Mouse (Mus musculus) embryonic facial prominence, embryonic 11.5 days (tissue): ENCODE data around the gene Ubxn10. TPM values are rescaled to one million over a fixed set of nuclear protein-coding genes. Genes with fewer than 3 reads are reported as not detected.

ENCODE experiments used
- polyA plus RNA-seq: library from polyadenylated mRNA; unstranded; fragments of >200 nt; fragmentation: Nextera tagmentation; extraction: Ambion mirVana; gene quantifications from 2 replicates; pipeline ENCODE4 v1.2.1, GENCODE M21; 2014

Gene Ubxn10
- polyA plus RNA-seq, 1 experiment from 2014 or later, result 1.1 TPM

Other genes with a start within 250 kb of the Ubxn10 start
- 0.11 and 0.24 TPM in 2 replicates for gene Vwa5b1, start 101.3 kb downstream of the Ubxn10 start, polyA plus RNA-seq
- gene Pla2g2c, start 12.4 kb downstream of the Ubxn10 start, polyA plus RNA-seq, result 0.28 and 0.48 TPM in 2 replicates
- gene Pla2g2f, start 20.5 kb upstream of the Ubxn10 start, polyA plus RNA-seq, result not detected in 2 replicates
- gene Pla2g2d, start 38.6 kb upstream of the Ubxn10 start, polyA plus RNA-seq, result 0.43 and 1.1 TPM in 2 replicates
- 0.87 and 1.5 TPM in 2 replicates for gene Pla2g5, start 126.3 kb upstream of the Ubxn10 start, polyA plus RNA-seq
- gene Gm13030, start 136.8 kb upstream of the Ubxn10 start, polyA plus RNA-seq, result not detected in 2 replicates
- not detected in 2 replicates for gene Pla2g2e, start 140.8 kb upstream of the Ubxn10 start, polyA plus RNA-seq
- gene Otud3, start 176.8 kb upstream of the Ubxn10 start, polyA plus RNA-seq, result 3.9 and 4.2 TPM in 2 replicates
- not detected in 2 replicates for gene Rnf186, start 229.9 kb upstream of the Ubxn10 start, polyA plus RNA-seq
- gene Tmco4, start 235.7 kb upstream of the Ubxn10 start, polyA plus RNA-seq, result 1.7 and 2.2 TPM in 2 replicates